Mouse (Mus musculus) cerebellum, postnatal 4 days (tissue): ENCODE measurements around the gene Emc6.

Experiments
- DNase-seq, 2 experiments: peaks; one replicate each; pipeline ENCODE4 v3.0.0; 2022; ENCODE audit warnings: low spot score in 2 of 2, mixed read lengths in 1 of 2

Gene Emc6

GRCm38 (mm10) chr11:73176608-73177508 is at the start of gene Emc6, which contains the start of gene Tax1bp3:
Emc6 (minus strand) TSS chr11:73177037.
Tax1bp3 (plus strand) TSS chr11:73177083.
- peak; percentile 92 to 94 for DNase-seq

GRCm38 (mm10) chr11:73225856-73226255 is 49.0 kb upstream of the Emc6 start:
- DNase-seq, result no peak

GRCm38 (mm10) chr11:73223966-73224365 is 47.1 kb upstream of the Emc6 start:
- no peak for DNase-seq

- DNase-seq, result no peak
These were observed 46.0 kb upstream of the Emc6 start for GRCm38 (mm10) chr11:73222846-73223245.

- DNase-seq, result no peak
These were observed 43.8 kb upstream of the Emc6 start for GRCm38 (mm10) chr11:73220651-73221050.

GRCm38 (mm10) chr11:73219671-73220070 is 42.8 kb upstream of the Emc6 start:
- no peak for DNase-seq

GRCm38 (mm10) chr11:73213956-73214355 is 37.1 kb upstream of the Emc6 start:
- DNase-seq, result no peak

- DNase-seq, result no peak
These were observed 30.8 kb upstream of the Emc6 start for GRCm38 (mm10) chr11:73207621-73208020.

- DNase-seq, result no peak
These were observed 28.4 kb upstream of the Emc6 start for GRCm38 (mm10) chr11:73205194-73205593.

- DNase-seq, result no peak
These were observed 27.1 kb upstream of the Emc6 start for GRCm38 (mm10) chr11:73203895-73204294.

- no peak for DNase-seq
These were observed 24.8 kb upstream of the Emc6 start for GRCm38 (mm10) chr11:73201597-73201996.

- DNase-seq, result no peak
These were observed 24.2 kb upstream of the Emc6 start for GRCm38 (mm10) chr11:73201021-73201420.

GRCm38 (mm10) chr11:73199879-73200278 is 23.0 kb upstream of the Emc6 start:
- DNase-seq, result no peak

GRCm38 (mm10) chr11:73199230-73199712 is 22.4 kb upstream of the Emc6 start, which contains the start of gene Shpk:
Shpk (plus strand) TSS chr11:73199460.
- peak; percentile 89 to 94 for DNase-seq

- DNase-seq, result peak; percentile 51 to 74
These were observed 21.9 kb upstream of the Emc6 start, which contains the start of gene Ctns for GRCm38 (mm10) chr11:73198603-73199229. Ctns (minus strand) TSS chr11:73199042.

GRCm38 (mm10) chr11:73198190-73198589 is 21.4 kb upstream of the Emc6 start:
- DNase-seq, result no peak

GRCm38 (mm10) chr11:73194444-73194843 is 17.6 kb upstream of the Emc6 start:
- no peak for DNase-seq

GRCm38 (mm10) chr11:73193047-73193446 is 16.2 kb upstream of the Emc6 start:
- DNase-seq, result no peak

- no peak for DNase-seq
These were observed 10.4 kb upstream of the Emc6 start for GRCm38 (mm10) chr11:73187231-73187630.

- no peak for DNase-seq
These were observed 9.2 kb upstream of the Emc6 start for GRCm38 (mm10) chr11:73185872-73186615.

- DNase-seq, result no peak
These were observed 1.1 kb upstream of the Emc6 start for GRCm38 (mm10) chr11:73177895-73178294.

GRCm38 (mm10) chr11:73177509-73177875 is 655 bp upstream of the Emc6 start:
- DNase-seq, result peak; percentile 33 to 49
